Mouse (Mus musculus): ENCODE data around the gene Nup85. TPM values are rescaled to one million over a fixed set of nuclear protein-coding genes. Genes with fewer than 3 reads are reported as not detected.

Gene Nup85
- polyA plus RNA-seq, 1 experiment, result 41.8 TPM

DNA sequence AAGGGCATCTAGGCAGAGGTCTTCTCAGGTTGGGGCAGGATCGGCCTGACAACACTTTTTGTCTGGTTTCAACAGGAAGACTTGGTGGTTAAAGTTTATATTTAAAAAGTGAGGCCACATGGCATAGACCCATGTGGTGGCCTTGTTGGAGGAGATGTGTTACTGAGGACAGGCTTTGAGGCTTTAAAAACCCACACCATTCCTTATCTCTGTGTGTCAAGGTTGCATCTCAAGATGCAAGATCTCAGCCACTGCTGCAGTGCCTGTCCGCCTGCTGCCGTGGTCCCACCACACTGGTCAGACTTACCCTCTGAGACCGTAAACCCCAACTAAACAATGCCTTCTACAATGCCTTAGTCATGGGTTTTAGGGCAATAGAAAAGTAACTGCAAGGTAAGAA, 34.1 kb downstream of the Nup85 start:
- WGBS, result 90% methylated on average over 4 of the region's 4 CpGs
- Histone ChIP-seq H3K4me1 (ENCODE audit: control insufficient read depth, insufficient read depth, low read length) (no peaks in the 10 kb centered on the region; the same call in 1 of the 2 replicates), H3K4me3 (replicated peaks; ENCODE audit: extremely low read depth, low read depth, low read length) (no peak overlapping the region)
- DNase-seq, result no peak
- no peak for TF ChIP-seq POLR2A (IDR thresholded peaks at IDR 0.05; ENCODE audit: borderline replicate concordance, extremely low read depth, low read depth, low read length)

GRCm38 (mm10) chr11:115599722-115600121, 35.5 kb downstream of the Nup85 start:
- WGBS, result 89% methylated on average over 7 of the region's 7 CpGs
- TF ChIP-seq CTCF (IDR thresholded peaks at IDR 0.05; ENCODE audit: insufficient read depth, low read length) (no peak), POLR2A (IDR thresholded peaks at IDR 0.05; ENCODE audit: borderline replicate concordance, extremely low read depth, low read depth, low read length) (no peak)
- Histone ChIP-seq H3K4me1 (ENCODE audit: control insufficient read depth, insufficient read depth, low read length) (peaks cover 1% of the 10 kb centered on the region), H3K4me3 (replicated peaks; ENCODE audit: extremely low read depth, low read depth, low read length) (no peak overlapping the region)
- no peak for DNase-seq

GRCm38 (mm10) chr11:115600743-115601142, 36.5 kb downstream of the Nup85 start:
- TF ChIP-seq CTCF (IDR thresholded peaks at IDR 0.05; ENCODE audit: insufficient read depth, low read length) (no peak), POLR2A (IDR thresholded peaks at IDR 0.05; ENCODE audit: borderline replicate concordance, extremely low read depth, low read depth, low read length) (no peak)
- Histone ChIP-seq H3K4me1 (ENCODE audit: control insufficient read depth, insufficient read depth, low read length) (peaks cover 4% of the 10 kb centered on the region), H3K4me3 (replicated peaks; ENCODE audit: extremely low read depth, low read depth, low read length) (no peak overlapping the region)
- WGBS, result 92% methylated on average over 15 of the region's 15 CpGs
- no peak for DNase-seq

DNA sequence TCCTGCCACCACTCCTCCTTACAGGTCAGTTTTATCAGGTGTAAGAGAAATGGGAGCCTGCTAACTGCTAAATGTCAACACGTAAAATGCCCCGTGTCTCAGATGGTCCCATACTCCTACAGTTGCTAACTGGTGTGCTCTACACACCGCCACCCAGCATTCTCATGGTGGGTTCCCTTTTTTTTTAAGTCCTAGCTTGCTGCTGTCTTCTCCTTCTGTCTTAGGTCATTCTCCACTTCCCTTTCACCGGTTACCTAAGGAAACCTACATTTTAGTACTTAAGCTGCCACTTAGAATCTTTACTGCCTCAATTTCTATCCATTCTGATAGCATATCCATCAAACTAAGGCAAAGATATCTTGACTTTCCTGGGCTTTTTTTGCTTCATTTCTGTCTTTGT, 36.9 kb downstream of the Nup85 start:
- Histone ChIP-seq H3K4me3 (replicated peaks; ENCODE audit: extremely low read depth, low read depth, low read length) (no peak overlapping the region), H3K4me1 (ENCODE audit: control insufficient read depth, insufficient read depth, low read length) (peaks cover 4% of the 10 kb centered on the region)
- 70% methylated on average over 4 of the region's 4 CpGs for WGBS
- TF ChIP-seq POLR2A (IDR thresholded peaks at IDR 0.05; ENCODE audit: borderline replicate concordance, extremely low read depth, low read depth, low read length) (no peak), CTCF (IDR thresholded peaks at IDR 0.05; ENCODE audit: insufficient read depth, low read length) (no peak)
- DNase-seq, result no peak

GRCm38 (mm10) chr11:115603128-115603475, 38.9 kb downstream of the Nup85 start:
- no peak for DNase-seq
- WGBS, result 3% methylated on average over 15 of the region's 15 CpGs
- TF ChIP-seq CTCF (IDR thresholded peaks at IDR 0.05; ENCODE audit: insufficient read depth, low read length) (no peak), POLR2A (IDR thresholded peaks at IDR 0.05; ENCODE audit: borderline replicate concordance, extremely low read depth, low read depth, low read length) (no peak)
- H3K4me3 ChIP-seq (replicated peaks; ENCODE audit: extremely low read depth, low read depth, low read length), result peak overlapping the region; percentile 94
- H3K4me1 ChIP-seq (ENCODE audit: control insufficient read depth, insufficient read depth, low read length), result peaks cover 4% of the 10 kb centered on the region

- TF ChIP-seq CTCF (IDR thresholded peaks at IDR 0.05; ENCODE audit: insufficient read depth, low read length) (no peak), POLR2A (IDR thresholded peaks at IDR 0.05; ENCODE audit: borderline replicate concordance, extremely low read depth, low read depth, low read length) (peak; percentile 89)
- Histone ChIP-seq H3K4me1 (ENCODE audit: control insufficient read depth, insufficient read depth, low read length) (peaks cover 4% of the 10 kb centered on the region), H3K4me3 (replicated peaks; ENCODE audit: extremely low read depth, low read depth, low read length) (peak within 1 kb of the TSS; percentile 94)
- under 1% methylated on average over 85 of the region's 93 CpGs for WGBS
- peak; percentile 94 for DNase-seq
Measured at GRCm38 (mm10) chr11:115603476-115604303, 39.5 kb downstream of the Nup85 start, which contains the start of the genes Mrps7 and Gga3. Gene Mrps7, plus strand, starts transcription at chr11:115603925. Gene Gga3, minus strand, starts transcription at chr11:115604051.

DNA sequence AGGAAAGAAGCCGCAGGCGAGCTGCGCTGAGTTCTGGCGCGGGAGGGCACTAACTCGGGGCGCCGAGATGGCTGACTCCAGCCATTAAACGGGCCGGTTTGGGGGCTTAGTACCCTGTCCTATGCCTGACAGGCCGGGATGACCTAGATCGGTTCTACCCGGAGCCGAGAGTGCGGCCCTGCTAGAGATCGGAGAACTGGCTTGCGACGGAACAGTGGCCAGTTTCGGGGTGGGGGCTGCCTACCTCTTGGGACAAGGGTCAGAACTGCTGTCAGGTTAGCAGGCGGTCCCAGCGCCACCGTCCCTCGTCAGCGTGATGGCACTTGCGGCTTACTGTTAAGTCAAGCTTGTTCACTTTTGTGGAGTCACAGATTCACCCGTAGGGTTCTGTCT, 40.1 kb downstream of the Nup85 start:
- Histone ChIP-seq H3K4me3 (replicated peaks; ENCODE audit: extremely low read depth, low read depth, low read length) (peak overlapping the region; percentile 94), H3K4me1 (ENCODE audit: control insufficient read depth, insufficient read depth, low read length) (peaks cover 4% of the 10 kb centered on the region)
- TF ChIP-seq POLR2A (IDR thresholded peaks at IDR 0.05; ENCODE audit: borderline replicate concordance, extremely low read depth, low read depth, low read length) (no peak), CTCF (IDR thresholded peaks at IDR 0.05; ENCODE audit: insufficient read depth, low read length) (no peak)
- WGBS, result under 1% methylated on average over 26 of the region's 26 CpGs
- no peak for DNase-seq

GRCm38 (mm10) chr11:115606733-115607132, 42.5 kb downstream of the Nup85 start:
- no peak overlapping the region for H3K4me3 ChIP-seq (replicated peaks; ENCODE audit: extremely low read depth, low read depth, low read length)
- TF ChIP-seq POLR2A (IDR thresholded peaks at IDR 0.05; ENCODE audit: borderline replicate concordance, extremely low read depth, low read depth, low read length) (no peak), CTCF (IDR thresholded peaks at IDR 0.05; ENCODE audit: insufficient read depth, low read length) (no peak)
- H3K4me1 ChIP-seq (ENCODE audit: control insufficient read depth, insufficient read depth, low read length), result peaks cover 6% of the 10 kb centered on the region
- WGBS, result 88% methylated on average over 18 of the region's 18 CpGs
- no peak for DNase-seq

DNA sequence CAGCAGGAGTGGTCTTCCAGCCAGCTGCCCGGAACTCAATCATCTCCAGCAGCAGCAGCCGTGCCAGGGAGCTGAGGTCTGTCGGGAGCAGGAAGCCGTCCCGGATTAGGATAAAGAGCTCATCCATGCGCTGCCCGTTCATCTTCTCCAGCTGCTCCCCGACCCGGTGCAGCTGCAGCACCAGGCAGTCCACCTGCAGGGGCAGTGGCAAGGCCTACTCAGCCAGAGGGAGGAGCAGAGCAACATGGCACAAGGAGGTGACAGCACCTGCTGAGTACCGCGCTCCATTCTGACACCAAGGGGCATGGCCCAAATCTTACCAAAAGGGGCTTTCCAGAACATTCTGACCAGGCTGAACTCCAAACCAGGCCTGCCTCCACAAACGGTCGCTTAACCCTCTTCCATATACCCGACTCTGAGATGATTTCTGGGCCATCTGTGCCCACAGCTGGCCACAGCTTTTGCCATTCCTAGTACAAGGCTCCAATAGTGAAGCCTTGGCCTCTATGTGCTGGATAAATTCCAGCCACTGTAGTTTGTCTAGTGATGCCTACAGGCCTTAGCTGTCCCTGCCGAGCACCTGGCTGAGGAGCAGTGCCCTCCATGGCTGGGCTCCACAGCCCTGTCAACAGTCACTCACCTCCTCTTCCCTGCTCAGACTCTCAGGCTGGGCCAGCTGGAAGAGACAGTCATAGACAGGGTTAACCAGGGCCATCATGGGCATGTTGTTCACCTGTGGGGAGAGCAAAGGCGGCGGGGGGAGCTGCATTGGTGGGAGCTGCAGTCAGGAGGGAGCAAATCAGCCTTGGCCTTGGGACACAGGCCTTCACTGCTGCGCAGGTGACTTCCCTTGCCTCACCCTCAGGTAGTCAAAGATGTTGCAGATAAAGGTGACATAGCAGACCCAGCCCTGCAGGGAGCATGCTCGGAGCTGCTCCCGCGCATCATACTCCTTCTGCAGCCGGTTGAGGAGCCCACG, 44.5 kb downstream of the Nup85 start:
- H3K4me1 ChIP-seq (ENCODE audit: control insufficient read depth, insufficient read depth, low read length), result peaks cover 12% of the 10 kb centered on the region
- TF ChIP-seq CTCF (IDR thresholded peaks at IDR 0.05; ENCODE audit: insufficient read depth, low read length) (no peak), POLR2A (IDR thresholded peaks at IDR 0.05; ENCODE audit: borderline replicate concordance, extremely low read depth, low read depth, low read length) (no peak)
- no peak overlapping the region for H3K4me3 ChIP-seq (replicated peaks; ENCODE audit: extremely low read depth, low read depth, low read length)
- 77% methylated on average over 23 of the region's 23 CpGs for WGBS
- DNase-seq, result no peak
